Mouse (Mus musculus): Measurements from ENCODE around the gene Stk16. TPM values are rescaled to one million over a fixed set of nuclear protein-coding genes. Genes with fewer than 3 reads are reported as not detected.

Stk16 gene
- polyA plus RNA-seq, 1 experiment from 2014 or later: 151 TPM

DNA sequence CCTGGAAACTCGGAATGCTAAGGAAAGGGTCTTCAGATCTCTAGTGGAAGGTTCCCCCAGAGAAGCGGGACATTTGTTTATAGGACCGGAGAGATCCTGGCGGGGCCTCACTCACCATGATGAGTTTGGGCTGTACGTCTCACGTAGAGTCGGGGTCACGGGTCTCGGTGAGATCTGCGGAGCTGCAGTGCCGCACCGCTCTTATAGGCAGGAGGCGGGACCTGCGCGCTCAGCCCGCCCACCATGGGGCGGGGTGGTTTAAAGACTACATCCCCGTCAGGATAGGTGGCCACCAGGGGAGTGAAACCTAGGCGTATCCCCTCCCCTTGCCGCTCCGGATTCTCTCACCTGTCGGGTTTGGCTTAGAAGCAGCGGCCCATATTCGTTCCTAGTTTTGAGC lies 8.4 kb downstream of the Stk16 start:
- WGBS: 0% methylated on average over 24 of the region's 24 CpGs
- H3K9ac ChIP-seq (replicated peaks; ENCODE audit: low read depth, low read length): peak overlapping the region; percentile 63
- H3K27me3 ChIP-seq (replicated peaks; ENCODE audit: control insufficient read depth, insufficient read depth, low read length): peaks cover 32% of the 10 kb centered on the region
- H3K4me1 ChIP-seq (replicated peaks; ENCODE audit: control insufficient read depth, insufficient read depth, low read length): peaks cover 18% of the 10 kb centered on the region
- H3K36me3 ChIP-seq (ENCODE audit: control insufficient read depth, insufficient read depth): 0 out of 2 replicates have a peak, but pooled peaks cover 3% of the 10 kb centered on the region
- peak; percentile 89 for ATAC-seq
- H3K4me2 ChIP-seq (ENCODE audit: low read length): peak overlapping the region; percentile 94
- no peak overlapping the region for H3K27ac ChIP-seq (ENCODE audit: low read length)
- peak overlapping the region; percentile 56 for H3K4me3 ChIP-seq (replicated peaks; ENCODE audit: low read length)
- no peaks in the 10 kb centered on the region for H3K9me3 ChIP-seq (ENCODE audit: control insufficient read depth, low read length)

DNA sequence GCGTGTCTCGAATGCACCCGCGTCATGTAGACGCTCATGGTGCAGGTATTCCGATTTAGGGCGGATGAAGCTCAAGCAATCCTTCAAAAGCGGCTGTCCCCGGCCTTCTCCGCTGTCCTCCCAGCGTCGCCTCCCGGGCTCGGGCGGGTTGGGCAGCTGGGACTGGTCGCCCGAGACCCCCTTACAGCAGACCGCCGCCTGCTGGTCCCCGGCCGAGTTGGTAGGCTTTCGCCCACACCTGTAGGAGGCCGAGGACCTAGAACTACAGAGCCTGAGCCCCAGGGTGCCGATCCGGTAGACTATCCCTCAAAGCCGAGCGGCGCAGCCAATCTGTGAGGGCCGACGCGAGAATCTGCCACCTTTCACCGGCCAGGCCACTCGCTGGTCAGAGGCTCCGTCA lies 8.9 kb downstream of the Stk16 start, which contains the start of gene Tuba4a:
TSS of gene Tuba4a (minus strand) at position 335 of the 400 bp plus-strand sequence.
- under 1% methylated on average over 34 of the region's 34 CpGs for WGBS
- peak within 1 kb of the TSS; percentile 63 for H3K9ac ChIP-seq (replicated peaks; ENCODE audit: low read depth, low read length)
- no peaks in the 10 kb centered on the region for H3K9me3 ChIP-seq (ENCODE audit: control insufficient read depth, low read length)
- H3K27ac ChIP-seq (ENCODE audit: low read length): no peak within 1 kb of the TSS; the same call in 1 of the 2 replicates
- H3K4me1 ChIP-seq (replicated peaks; ENCODE audit: control insufficient read depth, insufficient read depth, low read length): peaks cover 18% of the 10 kb centered on the region
- peak within 1 kb of the TSS; percentile 56 for H3K4me3 ChIP-seq (replicated peaks; ENCODE audit: low read length)
- 0 out of 2 replicates have a peak, but pooled peaks cover 2% of the 10 kb centered on the region for H3K36me3 ChIP-seq (ENCODE audit: control insufficient read depth, insufficient read depth)
- peaks cover 32% of the 10 kb centered on the region for H3K27me3 ChIP-seq (replicated peaks; ENCODE audit: control insufficient read depth, insufficient read depth, low read length)
- peak within 1 kb of the TSS; percentile 94 for H3K4me2 ChIP-seq (ENCODE audit: low read length)
- peak; percentile 50 for ATAC-seq

DNA sequence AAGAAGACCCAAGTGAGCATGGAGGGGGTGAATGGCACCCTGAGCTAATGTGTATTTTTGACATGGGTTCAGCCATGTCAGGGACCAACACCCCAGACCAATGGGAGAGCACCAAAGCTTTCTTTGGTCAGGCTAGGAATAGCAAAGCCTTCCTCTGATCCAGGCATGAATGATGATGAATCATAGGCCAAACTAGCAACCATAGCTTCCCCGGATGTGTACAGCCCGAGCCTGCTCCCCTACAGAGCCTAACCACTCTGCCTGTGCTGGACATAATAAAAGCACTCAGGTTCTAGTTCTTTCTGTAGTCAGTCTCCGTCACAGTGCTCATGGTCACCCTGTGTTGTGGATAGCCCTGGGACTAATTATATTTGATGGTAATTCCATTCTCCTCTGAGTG lies 10.9 kb downstream of the Stk16 start:
- H3K4me2 ChIP-seq (ENCODE audit: low read length): no peak overlapping the region
- ATAC-seq: no peak
- 73% methylated on average over 3 of the region's 3 CpGs for WGBS
- no peak overlapping the region for H3K9ac ChIP-seq (replicated peaks; ENCODE audit: low read depth, low read length)
- H3K9me3 ChIP-seq (ENCODE audit: control insufficient read depth, low read length): no peaks in the 10 kb centered on the region
- peaks cover 18% of the 10 kb centered on the region for H3K4me1 ChIP-seq (replicated peaks; ENCODE audit: control insufficient read depth, insufficient read depth, low read length)
- no peaks in the 10 kb centered on the region for H3K36me3 ChIP-seq (ENCODE audit: control insufficient read depth, insufficient read depth)
- no peak overlapping the region for H3K27ac ChIP-seq (ENCODE audit: low read length)
- no peak overlapping the region for H3K4me3 ChIP-seq (replicated peaks; ENCODE audit: low read length)
- peaks cover 32% of the 10 kb centered on the region for H3K27me3 ChIP-seq (replicated peaks; ENCODE audit: control insufficient read depth, insufficient read depth, low read length)

DNA sequence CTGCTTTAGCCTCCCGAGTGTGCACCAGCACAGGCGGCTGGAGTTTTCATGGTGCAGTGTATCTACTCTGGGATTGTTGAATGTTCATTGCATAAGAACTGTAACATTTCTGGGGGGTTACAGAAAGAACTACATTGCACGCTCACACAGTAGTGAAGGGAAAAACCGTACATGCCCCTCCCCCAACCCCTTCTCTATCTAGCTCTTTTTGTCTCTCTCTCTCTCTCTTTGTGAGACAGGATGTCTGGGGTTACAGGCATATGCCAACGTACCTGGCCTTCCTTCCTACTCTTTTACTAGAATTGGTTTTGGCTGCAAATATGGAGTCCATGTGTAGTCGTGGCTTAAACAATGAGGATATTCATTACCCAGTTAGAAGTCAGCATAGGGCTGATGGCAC lies 12.3 kb downstream of the Stk16 start:
- H3K27ac ChIP-seq (ENCODE audit: low read length): no peak overlapping the region
- no peaks in the 10 kb centered on the region for H3K36me3 ChIP-seq (ENCODE audit: control insufficient read depth, insufficient read depth)
- no peak for ATAC-seq
- H3K4me2 ChIP-seq (ENCODE audit: low read length): no peak overlapping the region
- no peak overlapping the region for H3K9ac ChIP-seq (replicated peaks; ENCODE audit: low read depth, low read length)
- H3K27me3 ChIP-seq (replicated peaks; ENCODE audit: control insufficient read depth, insufficient read depth, low read length): peaks cover 32% of the 10 kb centered on the region
- H3K4me3 ChIP-seq (replicated peaks; ENCODE audit: low read length): no peak overlapping the region
- H3K9me3 ChIP-seq (ENCODE audit: control insufficient read depth, low read length): no peaks in the 10 kb centered on the region
- H3K4me1 ChIP-seq (replicated peaks; ENCODE audit: control insufficient read depth, insufficient read depth, low read length): peaks cover 17% of the 10 kb centered on the region
- 81% methylated on average over 6 of the region's 6 CpGs for WGBS

DNA sequence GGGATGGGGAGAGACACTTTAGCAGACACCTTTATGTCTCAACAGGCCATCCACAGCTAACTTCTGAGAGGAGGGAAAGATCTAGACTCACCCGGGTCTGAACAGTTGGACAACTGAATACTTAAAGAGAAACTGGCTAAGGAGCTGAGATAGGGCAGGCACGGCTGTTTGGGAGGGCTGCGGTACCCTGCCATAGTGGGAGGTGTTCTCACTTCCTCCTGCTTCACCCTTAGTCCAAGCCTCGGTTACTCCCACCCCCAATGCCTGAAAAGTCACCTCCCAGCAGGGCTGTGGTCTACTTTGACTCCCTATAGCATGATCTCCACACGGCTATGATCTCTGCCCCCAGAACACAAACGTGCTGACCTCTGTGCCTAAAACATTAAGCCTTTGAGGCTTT lies 12.9 kb downstream of the Stk16 start:
- no peak overlapping the region for H3K9ac ChIP-seq (replicated peaks; ENCODE audit: low read depth, low read length)
- no peak overlapping the region for H3K4me2 ChIP-seq (ENCODE audit: low read length)
- no peak for ATAC-seq
- H3K27ac ChIP-seq (ENCODE audit: low read length): no peak overlapping the region
- H3K4me1 ChIP-seq (replicated peaks; ENCODE audit: control insufficient read depth, insufficient read depth, low read length): peaks cover 11% of the 10 kb centered on the region
- H3K27me3 ChIP-seq (replicated peaks; ENCODE audit: control insufficient read depth, insufficient read depth, low read length): peaks cover 29% of the 10 kb centered on the region
- no peaks in the 10 kb centered on the region for H3K9me3 ChIP-seq (ENCODE audit: control insufficient read depth, low read length)
- H3K36me3 ChIP-seq (ENCODE audit: control insufficient read depth, insufficient read depth): no peaks in the 10 kb centered on the region
- H3K4me3 ChIP-seq (replicated peaks; ENCODE audit: low read length): no peak overlapping the region
- WGBS: 70% methylated on average over 6 of the region's 6 CpGs

- no peak overlapping the region for H3K4me3 ChIP-seq (replicated peaks; ENCODE audit: low read length)
- H3K27me3 ChIP-seq (replicated peaks; ENCODE audit: control insufficient read depth, insufficient read depth, low read length): peaks cover 14% of the 10 kb centered on the region
- H3K9ac ChIP-seq (replicated peaks; ENCODE audit: low read depth, low read length): no peak overlapping the region
- H3K27ac ChIP-seq (ENCODE audit: low read length): no peak overlapping the region
- no peaks in the 10 kb centered on the region for H3K4me1 ChIP-seq (replicated peaks; ENCODE audit: control insufficient read depth, insufficient read depth, low read length)
- H3K9me3 ChIP-seq (ENCODE audit: control insufficient read depth, low read length): no peaks in the 10 kb centered on the region
- H3K4me2 ChIP-seq (ENCODE audit: low read length): no peak overlapping the region
- no peaks in the 10 kb centered on the region for H3K36me3 ChIP-seq (ENCODE audit: control insufficient read depth, insufficient read depth)
- 49% methylated on average over 3 of the region's 3 CpGs for WGBS
- ATAC-seq: no peak
These were observed 14.8 kb downstream of the Stk16 start for GRCm38 (mm10) chr1:75225473-75225872.

GRCm38 (mm10) chr1:75226138-75226537 lies 15.5 kb downstream of the Stk16 start:
- 65% methylated on average over 2 of the region's 2 CpGs for WGBS
- Histone ChIP-seq H3K9me3 (ENCODE audit: control insufficient read depth, low read length) (no peaks in the 10 kb centered on the region), H3K27me3 (replicated peaks; ENCODE audit: control insufficient read depth, insufficient read depth, low read length) (peaks cover 8% of the 10 kb centered on the region), H3K4me3 (replicated peaks; ENCODE audit: low read length) (no peak overlapping the region), H3K36me3 (ENCODE audit: control insufficient read depth, insufficient read depth) (no peaks in the 10 kb centered on the region), H3K27ac (ENCODE audit: low read length) (no peak overlapping the region), H3K4me1 (replicated peaks; ENCODE audit: control insufficient read depth, insufficient read depth, low read length) (no peaks in the 10 kb centered on the region), H3K9ac (replicated peaks; ENCODE audit: low read depth, low read length) (no peak overlapping the region), H3K4me2 (ENCODE audit: low read length) (no peak overlapping the region)
- no peak for ATAC-seq

DNA sequence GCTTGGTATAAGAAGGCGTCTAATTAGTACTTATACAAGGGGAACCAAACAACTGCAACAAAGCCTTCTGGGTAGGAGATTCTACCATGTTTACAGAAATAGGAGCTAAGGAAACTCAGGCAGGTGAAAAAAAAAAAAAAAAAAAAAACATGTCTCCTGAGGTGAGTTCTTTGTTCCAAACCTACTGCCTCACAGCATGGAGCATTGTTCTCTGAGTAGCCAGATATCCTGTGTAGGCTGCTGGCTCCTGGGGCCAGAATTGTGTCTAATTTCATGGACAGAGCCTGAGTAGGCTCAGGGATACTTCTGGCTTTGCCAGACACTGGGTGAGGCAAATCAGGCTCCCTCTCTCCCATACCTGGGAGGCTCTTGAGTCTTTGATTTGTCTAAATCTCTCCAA lies 17.0 kb downstream of the Stk16 start:
- WGBS: 74% methylated on average over 1 of the region's 1 CpGs
- H3K9me3 ChIP-seq (ENCODE audit: control insufficient read depth, low read length): no peaks in the 10 kb centered on the region
- no peaks in the 10 kb centered on the region for H3K36me3 ChIP-seq (ENCODE audit: control insufficient read depth, insufficient read depth)
- H3K27ac ChIP-seq (ENCODE audit: low read length): no peak overlapping the region
- H3K4me1 ChIP-seq (replicated peaks; ENCODE audit: control insufficient read depth, insufficient read depth, low read length): no peaks in the 10 kb centered on the region
- no peak overlapping the region for H3K4me3 ChIP-seq (replicated peaks; ENCODE audit: low read length)
- H3K4me2 ChIP-seq (ENCODE audit: low read length): no peak overlapping the region
- no peak overlapping the region for H3K9ac ChIP-seq (replicated peaks; ENCODE audit: low read depth, low read length)
- 0 out of 2 replicates have a peak, but pooled peaks cover 2% of the 10 kb centered on the region for H3K27me3 ChIP-seq (replicated peaks; ENCODE audit: control insufficient read depth, insufficient read depth, low read length)
- ATAC-seq: no peak

GRCm38 (mm10) chr1:75229158-75229557 lies 18.5 kb downstream of the Stk16 start:
- Histone ChIP-seq H3K27me3 (replicated peaks; ENCODE audit: control insufficient read depth, insufficient read depth, low read length) (no peaks in the 10 kb centered on the region), H3K9ac (replicated peaks; ENCODE audit: low read depth, low read length) (no peak overlapping the region), H3K27ac (ENCODE audit: low read length) (no peak overlapping the region), H3K4me3 (replicated peaks; ENCODE audit: low read length) (no peak overlapping the region), H3K4me2 (ENCODE audit: low read length) (no peak overlapping the region), H3K4me1 (replicated peaks; ENCODE audit: control insufficient read depth, insufficient read depth, low read length) (no peaks in the 10 kb centered on the region), H3K9me3 (ENCODE audit: control insufficient read depth, low read length) (no peaks in the 10 kb centered on the region), H3K36me3 (ENCODE audit: control insufficient read depth, insufficient read depth) (no peaks in the 10 kb centered on the region)
- WGBS: 71% methylated on average over 4 of the region's 4 CpGs
- no peak for ATAC-seq

Data from forebrain, embryonic 16.5 days (tissue).